Mouse (Mus musculus) bone marrow macrophage, adult 2 months (primary cell): ENCODE measurements around the gene Terf2.

Experiments used
- CTCF ChIP-seq: IDR thresholded peaks from 2 replicates; pipeline ENCODE4 v1.5.1; 2012; ENCODE audit warnings: low read depth, mild to moderate bottlenecking, low read length, moderate library complexity
- POLR2A ChIP-seq: IDR thresholded peaks from 2 replicates; pipeline ENCODE4 v1.6.1; 2012; ENCODE audit warnings: mild to moderate bottlenecking, low read depth, low read length, borderline replicate concordance

- TF ChIP-seq CTCF = no peak
- no peak for TF ChIP-seq POLR2A
Measured at GRCm38 (mm10) chr8:107143501-107143900, 47.2 kb upstream of the Terf2 start.
